Mouse (Mus musculus) inflammation-experienced regulatory T-cells, adult 6 months (primary cell): ENCODE data around the gene Meltf. TPM values are rescaled to one million over a fixed set of nuclear protein-coding genes. Genes with fewer than 3 reads are reported as not detected.

Source experiments
- ATAC-seq: one replicate; pipeline ENCODE4 v1.8.0; 2017
- polyA plus RNA-seq, 3 experiments: library from polyadenylated mRNA; unstranded; fragments of 100-300 nt; shearing (Covaris generic); gene quantifications; one replicate each; pipeline ENCODE4 v1.2.1; 2017

The Meltf gene
- not detected for polyA plus RNA-seq

DNA sequence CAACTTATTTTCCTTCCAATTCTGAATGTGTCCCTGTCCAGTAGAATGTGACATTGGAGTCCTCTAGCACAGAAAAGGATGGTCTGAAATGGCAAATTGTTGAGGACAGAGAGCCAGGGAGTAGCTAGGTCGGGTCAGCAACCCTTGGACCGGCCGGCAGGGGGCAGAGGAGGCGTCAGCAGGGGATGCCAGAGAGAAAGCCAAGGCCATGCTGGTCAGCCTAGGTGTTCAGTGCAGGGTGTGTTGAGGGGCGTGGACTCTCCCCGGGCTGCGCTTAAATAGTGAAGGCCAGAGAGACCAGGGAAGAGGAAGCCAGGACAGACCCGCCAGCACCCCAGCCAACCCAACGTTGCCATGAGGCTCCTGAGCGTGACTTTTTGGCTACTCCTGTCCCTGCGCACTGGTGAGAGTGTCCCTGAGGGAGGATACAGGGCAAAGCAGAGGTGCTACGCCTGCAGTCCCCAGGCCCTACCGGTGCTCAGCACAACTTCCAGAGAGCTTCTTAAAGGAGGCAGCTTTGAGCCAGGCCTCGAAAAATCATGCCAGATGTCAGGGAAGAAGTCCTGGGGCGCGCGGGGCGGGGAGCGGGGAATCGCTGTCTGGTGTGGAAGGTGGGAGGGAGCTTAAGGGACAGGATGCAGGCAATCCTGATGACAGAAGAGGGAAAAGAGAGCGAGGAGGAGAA, at the start of gene Meltf:
Gene Meltf, plus strand, starts transcription at position 238 of the 685 bp plus-strand sequence.
- no peak for ATAC-seq

DNA sequence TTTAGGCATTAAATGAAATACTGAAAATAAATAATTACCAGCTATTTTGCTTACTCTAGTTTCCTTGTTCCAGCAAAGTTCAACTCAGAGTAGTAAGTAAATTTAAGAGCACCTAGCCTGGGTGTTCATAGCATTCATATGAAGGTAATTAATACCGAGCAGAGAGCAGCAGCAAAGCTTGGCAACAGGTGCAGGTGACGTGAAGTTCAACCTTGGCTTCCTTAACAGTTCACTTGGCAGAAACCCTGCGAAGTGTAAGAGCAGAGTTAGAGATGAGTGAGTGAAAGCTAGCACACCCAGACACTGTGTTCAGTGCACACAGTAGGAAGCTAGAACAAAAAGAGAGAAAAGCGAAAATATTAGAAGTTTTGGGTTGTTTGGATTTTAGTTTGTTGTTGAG, 47.9 kb upstream of the Meltf start:
- ATAC-seq, result no peak

DNA sequence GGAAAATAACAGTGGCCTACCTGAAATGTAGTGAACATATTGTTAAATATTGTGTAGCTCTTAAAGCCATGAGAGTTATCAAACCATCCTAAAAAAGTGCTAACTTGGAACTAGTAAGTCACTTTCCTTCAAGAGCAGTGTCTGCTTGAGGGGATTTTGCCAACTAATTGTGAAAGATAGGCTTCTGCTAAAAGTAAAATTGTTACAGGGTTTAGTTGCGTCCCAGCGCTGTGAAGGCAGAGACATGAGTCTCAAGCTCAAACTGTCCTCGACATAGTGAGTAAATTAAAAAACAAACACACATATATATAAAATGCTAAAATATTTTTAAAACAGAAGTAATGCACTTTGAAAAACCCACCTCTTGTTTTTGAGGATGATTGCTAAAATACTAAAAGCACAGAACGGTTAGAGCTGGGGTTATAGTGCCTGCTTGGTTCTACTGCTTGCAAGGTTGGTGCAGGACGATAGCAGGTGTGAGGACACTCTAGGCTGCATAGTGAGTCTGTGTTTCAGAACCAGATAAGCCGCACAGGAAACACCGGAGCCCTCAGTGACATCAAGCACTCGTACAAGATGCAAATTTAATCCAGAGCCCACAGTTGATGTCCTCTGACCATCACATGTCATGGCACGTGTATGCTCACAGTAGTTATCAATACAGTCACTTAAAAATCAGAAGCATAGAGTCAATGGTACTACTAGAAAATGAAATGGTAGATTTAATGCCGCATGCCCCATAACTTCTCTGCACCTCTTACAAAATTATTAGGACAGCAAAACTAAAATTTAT, 45.8 kb upstream of the Meltf start:
- ATAC-seq, result no peak

- ATAC-seq, result no peak
Observed at GRCm38 (mm10) chr16:31834011-31834584, 44.5 kb upstream of the Meltf start.

DNA sequence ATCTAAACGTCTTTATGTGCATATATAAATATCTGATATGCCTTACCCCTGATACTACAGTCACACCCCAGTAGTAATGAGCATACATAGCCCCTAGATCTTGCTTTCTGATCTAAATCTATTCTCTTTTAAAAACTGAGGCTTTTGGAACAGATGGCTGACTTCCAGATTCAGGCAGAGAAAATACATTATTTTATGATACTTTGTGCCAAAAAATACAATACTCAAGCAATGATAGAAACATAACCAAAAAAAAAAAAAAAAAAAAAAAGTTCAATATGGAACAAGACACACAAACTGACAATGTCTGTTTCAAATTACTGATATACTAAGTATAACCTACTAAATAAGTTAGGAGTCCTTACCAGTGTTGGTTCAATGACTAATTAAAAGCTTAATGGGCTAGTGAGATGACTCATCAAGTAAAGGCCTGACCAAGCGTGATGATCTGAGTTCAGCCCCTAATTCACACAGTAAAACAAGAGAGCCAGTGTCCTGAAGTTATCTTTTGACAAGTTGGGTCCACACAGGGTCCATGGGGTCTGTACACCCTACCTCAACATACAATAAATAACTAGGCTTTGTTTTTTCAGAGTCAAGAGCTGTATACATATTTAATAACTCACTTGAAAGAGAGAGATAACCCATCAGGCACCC, 43.8 kb upstream of the Meltf start:
- ATAC-seq, result no peak

DNA sequence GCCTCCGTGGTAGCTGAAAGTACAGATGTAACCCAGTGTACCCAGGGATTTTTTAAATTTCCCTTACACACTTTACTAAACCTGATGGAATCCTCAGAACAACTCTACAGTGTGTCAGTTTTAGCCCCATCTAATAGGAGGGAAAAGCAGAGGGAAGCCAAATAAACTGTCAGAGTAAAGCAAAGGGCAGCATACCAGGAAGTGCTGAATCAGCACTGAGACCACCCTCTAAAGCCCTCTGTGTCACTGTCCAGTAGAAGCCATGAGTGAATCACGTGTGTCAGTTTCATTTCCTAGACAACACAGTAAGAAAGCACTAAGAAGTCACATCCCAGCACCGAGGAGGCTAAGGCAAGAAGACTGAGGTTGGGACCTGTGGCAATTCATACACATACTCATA, 41.2 kb upstream of the Meltf start:
- ATAC-seq, result no peak

- no peak for ATAC-seq
Observed at GRCm38 (mm10) chr16:31844246-31844645, 34.4 kb upstream of the Meltf start.

DNA sequence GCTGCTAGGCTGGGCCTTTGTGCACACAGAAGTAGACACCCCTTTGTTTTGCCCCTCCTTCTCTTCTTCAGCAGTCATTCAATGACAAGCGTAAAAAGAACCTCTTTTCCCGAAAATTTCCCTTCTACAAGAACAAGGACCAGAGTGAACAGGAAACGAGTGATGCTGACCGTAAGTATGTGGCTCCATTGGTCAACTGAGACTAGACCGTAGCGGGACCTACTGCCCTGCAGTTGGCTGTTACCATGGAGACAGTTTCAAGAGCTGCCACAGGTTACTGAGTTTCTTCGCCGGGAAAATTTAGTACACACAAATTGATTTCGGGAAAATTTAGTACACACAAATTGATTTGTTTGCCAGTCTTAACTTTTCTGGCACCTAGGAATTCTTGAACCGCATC, 31.8 kb upstream of the Meltf start:
- no peak for ATAC-seq

DNA sequence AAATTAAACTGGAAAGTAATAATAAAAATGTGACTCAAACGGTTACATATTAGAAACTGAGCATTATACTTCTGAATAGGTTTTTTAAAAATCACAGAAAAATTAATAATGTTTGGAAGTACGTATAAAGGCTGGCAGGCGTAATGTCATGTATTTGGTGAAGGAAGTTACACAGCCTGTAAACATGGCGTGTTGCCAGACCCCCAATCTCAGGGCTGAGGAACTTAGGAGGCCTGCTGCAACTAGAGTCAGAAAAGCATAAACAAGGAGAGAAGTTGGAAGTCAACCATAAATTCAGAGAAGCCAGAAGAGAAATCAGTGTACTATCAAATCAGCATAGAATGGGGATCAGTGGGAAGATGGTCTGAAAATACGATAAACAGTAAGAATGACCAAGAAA, 14.7 kb upstream of the Meltf start:
- no peak for ATAC-seq

GRCm38 (mm10) chr16:31865242-31865641, 13.4 kb upstream of the Meltf start:
- ATAC-seq, result no peak

GRCm38 (mm10) chr16:31866911-31867310, 11.7 kb upstream of the Meltf start:
- no peak for ATAC-seq

- no peak for ATAC-seq
Observed at GRCm38 (mm10) chr16:31867736-31868135, 10.9 kb upstream of the Meltf start.

- ATAC-seq, result no peak
Observed at GRCm38 (mm10) chr16:31873721-31874120, 4.9 kb upstream of the Meltf start.

- no peak for ATAC-seq
Observed at GRCm38 (mm10) chr16:31875391-31875790, 3.2 kb upstream of the Meltf start.

GRCm38 (mm10) chr16:31876386-31876785, 2.2 kb upstream of the Meltf start:
- no peak for ATAC-seq

DNA sequence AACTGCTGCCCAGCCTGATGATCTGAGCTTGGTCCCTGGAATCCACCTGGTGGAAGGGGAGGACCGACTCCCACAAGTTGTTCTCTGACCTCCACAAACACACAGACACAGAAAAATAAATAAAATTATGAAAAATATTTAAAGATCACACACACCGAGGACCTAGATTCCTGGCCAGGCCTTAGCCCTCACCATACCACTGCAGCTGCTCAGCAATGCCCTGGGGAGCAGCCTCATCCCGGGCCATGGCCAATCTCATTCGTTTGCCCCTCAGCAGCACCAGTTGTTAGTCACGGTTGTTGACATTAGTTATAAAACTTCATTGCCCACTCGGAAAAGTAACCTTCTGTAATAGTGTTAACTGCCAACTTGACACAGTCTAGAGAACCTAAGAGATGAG, 558 bp upstream of the Meltf start:
- no peak for ATAC-seq

DNA sequence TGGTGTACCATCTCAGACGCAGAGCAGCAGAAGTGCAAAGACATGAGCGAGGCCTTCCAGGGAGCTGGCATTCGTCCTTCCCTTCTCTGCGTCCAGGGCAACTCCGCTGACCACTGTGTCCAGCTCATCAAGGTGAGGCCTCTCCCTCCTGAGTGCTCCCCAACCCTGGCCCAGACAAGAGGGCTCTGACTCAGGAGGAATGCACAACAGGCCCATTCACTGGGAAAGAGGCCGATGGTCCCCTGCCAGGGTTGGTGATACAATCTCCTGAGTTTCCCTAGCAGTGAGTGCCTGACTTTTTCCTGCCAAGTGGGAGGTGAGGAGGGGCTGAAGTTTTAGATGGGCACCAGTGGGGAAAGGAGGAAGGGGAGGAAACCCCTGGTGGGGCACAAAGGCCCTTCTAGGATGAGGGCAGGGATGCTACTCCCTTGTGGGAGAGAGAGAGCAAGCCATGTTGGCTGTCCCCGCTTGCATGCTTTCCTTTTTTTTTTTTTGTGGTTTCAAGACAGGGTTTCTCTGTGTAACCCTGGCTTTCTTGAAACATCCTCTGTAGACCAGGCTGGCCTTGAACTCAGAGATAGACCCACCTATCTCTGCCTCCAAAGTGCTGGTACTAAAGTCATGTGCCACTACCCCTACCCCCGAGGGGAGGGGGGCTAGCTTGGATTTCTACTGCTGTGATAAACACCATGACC, 1.7 kb downstream of the Meltf start:
- ATAC-seq, result no peak

DNA sequence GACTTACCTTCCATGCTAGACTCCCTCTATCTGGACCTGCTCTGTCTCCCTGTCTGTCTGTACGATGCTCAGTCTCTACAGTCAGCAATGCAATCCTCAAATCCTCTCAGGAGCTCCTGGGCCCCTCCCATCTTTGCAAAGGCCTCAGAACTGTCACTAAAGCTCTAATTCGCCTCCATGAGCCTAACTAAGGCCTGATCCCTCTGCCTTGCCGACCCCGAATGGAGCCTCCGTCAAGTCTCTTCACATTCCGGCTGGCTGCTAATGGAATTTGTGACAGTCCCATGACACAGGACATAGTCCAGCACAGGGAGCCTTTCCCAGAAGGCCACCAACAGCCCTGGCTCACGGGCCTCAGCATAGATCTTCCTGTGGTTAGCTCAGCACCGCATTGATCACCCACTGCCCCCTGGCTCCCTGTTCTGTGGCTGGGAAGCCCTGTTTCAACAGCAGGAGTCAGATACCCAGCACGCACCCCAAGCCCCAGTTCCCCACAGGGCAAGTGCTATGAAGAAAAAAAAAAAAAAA, 3.8 kb downstream of the Meltf start:
- no peak for ATAC-seq

GRCm38 (mm10) chr16:31883302-31883701, 4.7 kb downstream of the Meltf start:
- ATAC-seq, result no peak

DNA sequence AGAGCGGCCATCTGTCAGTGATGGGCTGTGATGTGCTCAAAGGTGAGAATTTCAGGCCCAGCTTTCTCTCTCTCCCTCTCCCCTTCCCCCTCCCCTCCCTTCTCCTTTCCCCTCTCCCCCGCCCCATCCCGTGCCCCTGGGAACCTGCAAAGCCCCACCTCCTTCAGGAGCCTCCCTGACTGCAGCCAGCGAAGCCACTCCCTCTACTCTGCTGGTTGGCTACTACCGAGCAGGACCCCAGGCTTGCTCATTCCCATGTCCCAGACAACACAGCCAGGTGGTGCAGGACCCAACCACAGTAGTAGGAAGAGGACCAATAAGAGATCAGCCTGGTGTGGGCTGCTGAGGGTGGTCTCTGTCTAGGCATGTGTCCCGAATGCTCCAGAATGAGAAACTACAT, 5.3 kb downstream of the Meltf start:
- ATAC-seq, result no peak

DNA sequence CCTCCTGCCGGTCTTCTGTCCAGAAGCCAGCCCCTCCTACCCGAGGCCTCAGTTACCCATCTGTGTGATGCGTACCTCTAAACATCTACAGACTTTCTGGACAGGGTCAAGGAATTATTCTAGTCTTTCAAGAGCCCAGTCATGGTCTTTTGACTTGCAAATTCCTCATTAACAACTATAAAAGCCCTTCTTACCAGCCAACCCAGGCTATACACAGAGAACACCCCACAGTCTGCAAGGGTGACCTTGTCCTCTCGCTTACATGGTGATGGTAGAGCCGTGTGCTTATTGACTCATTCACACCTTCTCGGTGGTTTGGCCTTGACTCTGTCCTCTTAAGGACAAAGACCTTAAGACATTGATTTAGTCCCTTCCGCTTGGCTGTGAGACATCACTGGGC, 12.3 kb downstream of the Meltf start:
- ATAC-seq, result no peak

GRCm38 (mm10) chr16:31893396-31894141, 15.0 kb downstream of the Meltf start:
- no peak for ATAC-seq
